Mouse (Mus musculus) urinary bladder, postnatal 10 days (tissue): ENCODE data around the gene Atg2a.

Experiments
- DNase-seq: peaks from one replicate; pipeline ENCODE4 v3.0.0; 2022; ENCODE audit warnings: low spot score

Atg2a gene

GRCm38 (mm10) chr19:6247526-6248300 is 6.2 kb downstream of the Atg2a start:
- DNase-seq, result no peak

DNA sequence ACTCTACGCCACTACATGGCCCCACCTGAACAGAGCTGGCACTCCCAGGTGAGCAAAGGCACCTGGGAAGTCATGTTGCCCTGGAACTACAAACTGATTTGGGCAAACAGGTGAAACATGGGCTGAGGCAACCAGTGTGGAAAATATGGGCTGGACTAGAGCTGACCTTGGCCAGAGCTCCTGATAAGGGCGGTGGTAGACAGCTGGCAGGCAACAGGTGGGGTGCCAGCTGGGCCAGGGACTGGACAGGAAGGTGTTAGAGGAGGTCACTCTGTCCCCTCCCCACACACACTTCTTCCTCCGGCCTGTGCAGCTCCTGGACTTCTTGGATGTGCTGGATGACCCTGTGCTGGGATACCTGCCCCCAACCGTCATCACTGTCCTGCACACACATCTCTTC is 11.6 kb downstream of the Atg2a start:
- DNase-seq, result no peak

- no peak for DNase-seq
Measured at GRCm38 (mm10) chr19:6260428-6260827, 19.0 kb downstream of the Atg2a start.

- no peak for DNase-seq
Measured at GRCm38 (mm10) chr19:6260946-6261345, 19.5 kb downstream of the Atg2a start.

DNA sequence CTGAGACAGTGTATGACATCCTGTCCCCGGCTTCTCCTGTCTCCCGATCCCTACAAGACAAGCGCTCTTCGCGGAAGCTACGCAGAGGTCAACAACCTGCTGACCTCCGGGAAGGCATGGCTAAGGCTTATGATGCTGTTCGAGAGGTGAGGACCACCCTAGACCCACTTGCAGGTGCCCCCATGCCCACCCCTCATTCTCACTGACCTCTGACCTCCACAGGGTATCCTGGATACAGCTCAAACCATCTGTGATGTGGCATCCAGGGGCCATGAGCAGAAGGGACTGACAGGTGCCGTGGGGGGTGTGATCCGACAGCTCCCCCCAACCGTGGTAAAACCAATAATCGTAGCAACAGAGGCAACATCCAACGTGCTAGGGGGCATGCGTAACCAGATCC is 19.9 kb downstream of the Atg2a start:
- no peak for DNase-seq

- DNase-seq, result no peak
Measured at GRCm38 (mm10) chr19:6262222-6262621, 20.8 kb downstream of the Atg2a start.

GRCm38 (mm10) chr19:6262839-6263433 is 21.5 kb downstream of the Atg2a start:
- no peak for DNase-seq

- no peak for DNase-seq
Measured at GRCm38 (mm10) chr19:6264200-6264599, 22.7 kb downstream of the Atg2a start.

- DNase-seq, result no peak
Measured at GRCm38 (mm10) chr19:6264945-6265344, 23.5 kb downstream of the Atg2a start.

- no peak for DNase-seq
Measured at GRCm38 (mm10) chr19:6265727-6266182, 24.3 kb downstream of the Atg2a start.

- no peak for DNase-seq
Measured at GRCm38 (mm10) chr19:6267306-6268169, 26.1 kb downstream of the Atg2a start.

DNA sequence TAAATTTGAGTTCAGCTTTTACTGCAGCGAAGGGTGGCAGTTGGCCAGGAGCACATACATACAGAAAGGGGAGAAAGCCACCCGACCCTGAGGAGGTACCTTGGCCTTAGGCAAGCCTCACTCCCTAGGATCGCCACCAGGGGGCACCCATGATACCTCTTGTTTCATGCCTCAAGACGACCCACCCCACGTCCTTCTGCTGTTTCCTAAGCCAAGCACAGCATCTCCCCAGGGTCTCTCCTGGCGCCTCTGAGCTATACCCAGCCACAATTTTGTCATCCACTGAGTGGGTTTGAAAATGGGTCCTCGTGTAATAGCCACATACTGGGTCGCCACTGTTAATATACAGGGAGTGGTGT is 26.7 kb downstream of the Atg2a start:
- peak; percentile 59 for DNase-seq

DNA sequence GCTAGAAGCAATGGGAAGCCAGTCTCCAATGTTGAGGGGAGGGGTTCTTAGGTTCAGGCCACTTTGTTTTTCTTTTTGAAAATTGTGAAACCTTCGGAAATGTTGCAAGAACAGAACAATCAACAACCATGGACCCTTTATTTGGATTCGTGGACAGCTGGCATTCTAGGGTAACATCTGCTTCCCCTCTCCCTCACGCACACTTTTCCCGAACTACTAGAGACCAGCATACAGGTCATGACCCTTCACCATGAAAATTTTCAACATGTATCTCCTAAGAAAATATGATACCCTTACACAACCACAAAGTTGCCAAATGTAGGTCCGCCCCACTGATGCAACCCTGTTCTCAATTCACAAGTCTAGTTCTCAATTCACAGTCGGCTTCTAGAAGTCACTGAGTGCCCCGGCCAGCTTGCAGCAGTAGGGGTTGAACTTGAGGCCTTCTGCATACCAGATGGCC is 27.2 kb downstream of the Atg2a start:
- DNase-seq, result no peak

DNA sequence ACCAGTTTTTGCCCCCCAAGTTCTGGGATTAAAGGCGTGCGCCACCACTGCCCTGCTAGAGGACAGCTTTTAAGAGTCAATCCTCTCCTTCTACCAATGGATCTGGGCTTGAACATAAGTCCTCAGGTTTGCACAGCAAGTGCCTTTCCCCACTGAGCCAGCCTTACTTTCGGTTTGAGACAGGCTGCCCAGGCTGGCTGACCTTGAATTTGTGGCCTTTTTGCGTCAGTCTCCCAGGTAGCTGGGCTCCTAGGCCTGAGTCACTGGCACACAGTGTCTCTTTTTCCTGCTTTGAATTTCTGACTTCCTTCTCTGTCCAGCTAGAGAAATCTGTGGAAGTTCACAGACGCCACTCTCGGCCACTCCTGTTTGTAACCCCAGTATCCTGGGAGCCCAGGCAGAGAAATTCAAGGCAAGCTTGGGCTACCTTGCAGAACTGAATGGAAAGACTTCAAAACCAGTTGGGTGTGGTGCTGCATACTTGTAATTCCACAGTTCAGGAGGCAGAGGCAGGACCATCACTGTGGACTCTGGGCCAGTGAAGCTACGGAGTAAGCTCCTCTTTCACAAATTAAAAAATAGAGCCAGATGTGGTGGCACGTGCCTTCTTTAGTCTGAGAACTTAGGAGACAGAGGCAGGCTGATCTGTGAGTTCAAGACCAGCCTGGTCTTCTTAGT is 28.5 kb downstream of the Atg2a start:
- DNase-seq, result no peak

- no peak for DNase-seq
Measured at GRCm38 (mm10) chr19:6270661-6271060, 29.2 kb downstream of the Atg2a start.

- no peak for DNase-seq
Measured at GRCm38 (mm10) chr19:6271206-6271605, 29.7 kb downstream of the Atg2a start.

GRCm38 (mm10) chr19:6272053-6272452 is 30.6 kb downstream of the Atg2a start:
- DNase-seq, result no peak

DNA sequence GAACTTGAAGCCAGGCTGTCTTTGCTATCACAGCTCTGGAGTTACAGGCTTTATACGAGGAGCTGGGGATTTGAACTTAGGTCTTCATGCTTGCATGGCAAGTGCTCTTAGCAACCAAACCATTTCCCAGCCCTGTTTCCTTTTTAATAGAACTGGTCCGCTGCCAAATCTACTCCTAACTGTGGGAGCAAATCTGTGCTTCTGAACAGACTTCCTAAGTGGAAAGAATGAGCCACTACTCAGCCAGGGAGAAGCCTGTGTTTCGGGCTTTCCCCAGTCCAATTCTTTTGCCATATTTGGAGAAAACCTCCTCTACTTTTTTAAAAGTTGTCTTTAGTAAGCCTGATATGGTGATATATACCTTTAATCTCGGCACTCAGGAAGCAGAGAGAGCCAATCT is 31.3 kb downstream of the Atg2a start:
- no peak for DNase-seq

DNA sequence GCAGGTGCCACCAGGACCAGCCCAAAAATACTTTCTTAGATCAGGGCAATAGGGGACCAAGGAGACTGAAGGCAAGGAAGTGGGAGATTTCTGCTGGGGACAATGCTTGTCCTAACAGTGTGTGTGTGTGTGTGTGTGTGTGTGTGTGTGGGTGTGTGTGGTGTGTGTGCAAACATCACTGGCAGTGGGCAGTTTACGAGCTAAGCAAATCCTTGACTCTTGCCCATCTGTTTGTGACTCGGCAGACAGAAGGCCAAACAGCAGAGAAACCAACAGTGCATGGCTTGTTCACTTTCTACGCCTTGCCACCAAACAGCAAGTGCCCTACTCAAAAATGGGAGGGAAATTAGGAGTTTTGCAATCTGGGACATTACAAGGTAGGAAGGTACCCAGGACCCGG is 32.1 kb downstream of the Atg2a start:
- DNase-seq, result no peak

DNA sequence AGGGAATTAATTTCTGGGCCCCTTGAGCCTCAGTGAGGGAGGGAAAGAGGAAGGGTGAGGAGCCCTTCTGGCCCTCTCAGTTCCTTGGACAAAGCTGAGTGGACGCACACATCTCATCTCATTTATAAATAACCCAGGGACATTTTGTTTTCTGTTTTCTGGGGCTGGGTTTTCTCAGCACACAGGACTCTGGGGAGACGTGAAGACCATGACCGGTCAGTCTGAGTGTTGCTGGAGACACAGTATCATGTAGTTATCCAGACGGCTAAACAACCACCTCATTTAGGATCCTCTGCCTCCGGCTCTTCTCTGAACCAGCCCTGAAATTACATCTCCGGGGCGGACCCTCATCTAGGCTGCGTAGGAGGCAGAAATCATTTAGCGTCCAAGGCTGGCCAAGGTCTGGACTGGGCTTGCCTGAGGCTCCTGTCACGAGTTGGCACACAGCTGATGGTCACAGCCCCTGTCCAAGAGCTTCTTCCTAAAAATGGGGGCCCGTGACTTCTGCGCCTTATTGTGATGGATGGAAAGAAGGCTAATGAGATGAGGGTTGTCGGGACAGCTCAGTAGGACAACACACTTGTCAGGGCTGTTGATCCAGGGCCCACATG is 32.6 kb downstream of the Atg2a start:
- DNase-seq, result no peak

DNA sequence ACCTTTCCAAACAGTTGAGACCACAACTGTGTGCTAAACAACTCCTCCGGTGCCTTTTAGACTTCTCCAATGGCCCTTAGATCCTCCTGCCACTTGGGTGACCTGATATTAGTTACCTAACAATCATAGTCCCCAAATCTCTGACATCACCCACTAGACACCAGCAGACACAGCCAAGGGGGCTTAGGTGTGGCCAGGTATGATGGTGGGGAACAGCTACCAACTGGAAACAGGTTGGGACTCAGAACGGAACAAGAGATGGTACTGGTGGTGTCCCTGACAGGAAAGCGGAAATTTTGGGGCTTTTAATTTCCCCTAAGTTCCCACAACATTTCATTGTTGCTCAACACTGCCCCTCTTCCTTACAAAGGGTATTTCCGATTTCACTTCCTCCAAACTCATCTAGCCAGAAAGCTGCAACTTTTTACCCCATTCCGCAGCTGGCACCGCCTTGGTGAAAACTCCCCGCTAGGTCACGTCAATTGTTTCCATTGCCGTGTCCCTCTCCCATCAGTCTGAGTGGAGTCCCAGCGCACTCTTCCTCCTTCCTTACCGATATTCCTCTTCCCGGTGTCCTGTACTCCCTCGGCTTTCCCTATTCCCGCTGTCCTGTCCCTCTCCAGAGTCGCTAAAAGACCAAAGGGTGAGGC is 34.4 kb downstream of the Atg2a start:
- DNase-seq, result no peak
